Mouse (Mus musculus) liver, embryonic 15.5 days (tissue): ENCODE measurements around the gene Hist1h2ab. TPM values are rescaled to one million over a fixed set of nuclear protein-coding genes. Genes with fewer than 3 reads are reported as not detected.
"Not testable (repeated sequence)": the region's sequence is repeated elsewhere in the genome, so short reads cannot be mapped to it uniquely, and the experiment has no call there.

Source experiments
- ATAC-seq: fragments of 200-750 bp; cut with Nextera tagmentation; 2 replicates; pipeline ENCODE4 v1.8.0; 2017; ENCODE audit warnings: moderate number of reproducible peaks, mild to moderate bottlenecking, moderate library complexity; ENCODE audit not compliant: insufficient read depth
- H3K27ac ChIP-seq: fragments of 300-500 bp; sonication (generic); replicated peaks from 2 replicates; pipeline ENCODE4 v1.5.1; 2015; ENCODE audit warnings: mild to moderate bottlenecking, inconsistent platforms
- H3K27me3 ChIP-seq: fragments of 300-500 bp; sonication (generic); 2 replicates; pipeline ENCODE4 v1.6.1; 2015; ENCODE audit warnings: mild to moderate bottlenecking, inconsistent platforms
- H3K36me3 ChIP-seq: fragments of 300-500 bp; sonication (generic); replicated peaks from 2 replicates; pipeline ENCODE4 v1.6.1; 2015; ENCODE audit warnings: moderate library complexity, mild to moderate bottlenecking, inconsistent platforms
- H3K4me1 ChIP-seq: fragments of 300-500 bp; sonication (generic); replicated peaks from 2 replicates; pipeline ENCODE4 v1.6.1; 2015; ENCODE audit warnings: inconsistent platforms
- H3K4me2 ChIP-seq: fragments of 300-500 bp; sonication (generic); 2 replicates; pipeline ENCODE4 v1.6.1; 2015; ENCODE audit warnings: moderate library complexity, mild to moderate bottlenecking, inconsistent platforms
- H3K4me3 ChIP-seq: fragments of 300-500 bp; sonication (generic); replicated peaks from 2 replicates; pipeline ENCODE4 v1.5.1; 2015; ENCODE audit warnings: mild to moderate bottlenecking, inconsistent platforms
- H3K9ac ChIP-seq: fragments of 300-500 bp; sonication (generic); 2 replicates; pipeline ENCODE4 v1.6.1; 2015; ENCODE audit warnings: moderate library complexity, mild to moderate bottlenecking, inconsistent platforms
- H3K9me3 ChIP-seq: fragments of 300-500 bp; sonication (generic); replicated peaks from 2 replicates; pipeline ENCODE4 v1.6.1; 2016; ENCODE audit warnings: inconsistent platforms
- WGBS: fragments of 180-500 bp; shearing (Covaris S2); methylation state at CpG from one replicate; pipeline ENCODE4 v1.1.7; 2015; ENCODE audit warnings: mixed read lengths; ENCODE audit not compliant: insufficient replicate concordance; 5-methylcytosine and 5-hydroxymethylcytosine counted together
- polyA plus RNA-seq: library from polyadenylated mRNA; unstranded; fragments of >200 nt; fragmentation: Nextera tagmentation; extraction: Ambion mirVana; gene quantifications from 2 replicates; pipeline ENCODE4 v1.2.1, GENCODE M21; 2015

Hist1h2ab gene
- polyA plus RNA-seq, 1 experiment from 2014 or later, result 64.5 TPM

GRCm38 (mm10) chr13:23764324-23765171 is 13.6 kb downstream of the Hist1h2ab start:
- ATAC-seq, result no peak
- H3K4me3 ChIP-seq, result peak overlapping the region; percentile 61
- 22% methylated on average over 12 of the region's 12 CpGs for WGBS

GRCm38 (mm10) chr13:23765172-23765513 is 14.2 kb downstream of the Hist1h2ab start:
- Histone ChIP-seq H3K9me3 (no peaks in the 10 kb centered on the region), H3K4me2 (peak overlapping the region; percentile 87), H3K4me1 (peaks cover 38% of the 10 kb centered on the region), H3K9ac (peak overlapping the region; percentile 74), H3K27ac (peak overlapping the region; percentile 99), H3K4me3 (peak overlapping the region; percentile 61), H3K27me3 (no peaks in the 10 kb centered on the region), H3K36me3 (no peaks in the 10 kb centered on the region)
- ATAC-seq, result no peak
- 12% methylated on average over 1 of the region's 1 CpGs for WGBS

More at GRCm38 (mm10) chr13:23764324-23765171, 13.6 kb downstream of the Hist1h2ab start:
- H3K27ac ChIP-seq, result peak overlapping the region; percentile 99
- H3K9me3 ChIP-seq, result no peaks in the 10 kb centered on the region
- H3K4me1 ChIP-seq, result peaks cover 42% of the 10 kb centered on the region
- H3K27me3 ChIP-seq, result no peaks in the 10 kb centered on the region
- no peaks in the 10 kb centered on the region for H3K36me3 ChIP-seq
- peak overlapping the region; percentile 87 for H3K4me2 ChIP-seq
- peak overlapping the region; percentile 74 for H3K9ac ChIP-seq

GRCm38 (mm10) chr13:23766772-23767171 is 15.8 kb downstream of the Hist1h2ab start:
- Histone ChIP-seq H3K9me3 (no peaks in the 10 kb centered on the region), H3K27me3 (no peaks in the 10 kb centered on the region), H3K4me3 (no peak overlapping the region), H3K36me3 (no peaks in the 10 kb centered on the region), H3K9ac (no peak overlapping the region), H3K27ac (no peak overlapping the region), H3K4me1 (peaks cover 32% of the 10 kb centered on the region), H3K4me2 (no peak overlapping the region)
- ATAC-seq, result no peak

GRCm38 (mm10) chr13:23768834-23769397 is 18.0 kb downstream of the Hist1h2ab start:
- Histone ChIP-seq H3K9ac (no peak overlapping the region), H3K9me3 (no peaks in the 10 kb centered on the region), H3K27ac (no peak overlapping the region), H3K27me3 (no peaks in the 10 kb centered on the region), H3K4me3 (no peak overlapping the region), H3K4me2 (no peak overlapping the region), H3K4me1 (peaks cover 39% of the 10 kb centered on the region), H3K36me3 (no peaks in the 10 kb centered on the region)
- 29% methylated on average over 5 of the region's 5 CpGs for WGBS
- ATAC-seq, result no peak

GRCm38 (mm10) chr13:23769613-23770012 is 18.7 kb downstream of the Hist1h2ab start, which contains the start of gene Trim38:
Gene Trim38, plus strand, starts transcription at chr13:23769913.
- not testable (repeated sequence) for H3K27me3 ChIP-seq, H3K9ac ChIP-seq, H3K4me2 ChIP-seq, H3K4me3 ChIP-seq, H3K9me3 ChIP-seq, ATAC-seq, H3K36me3 ChIP-seq, H3K27ac ChIP-seq
- peaks cover 32% of the 10 kb centered on the region for H3K4me1 ChIP-seq
- 60% methylated on average over 2 of the region's 2 CpGs for WGBS

- Histone ChIP-seq H3K4me2 (peak overlapping the region; percentile 64), H3K27ac (peak overlapping the region; percentile 48), H3K27me3 (no peaks in the 10 kb centered on the region), H3K9me3 (no peaks in the 10 kb centered on the region), H3K4me1 (peaks cover 37% of the 10 kb centered on the region), H3K9ac (peak overlapping the region; percentile 42; the same call in 1 of the 2 replicates), H3K36me3 (no peaks in the 10 kb centered on the region), H3K4me3 (peak overlapping the region; percentile 41)
- 17% methylated on average over 21 of the region's 21 CpGs for WGBS
- peak; percentile 93 for ATAC-seq
Measured at GRCm38 (mm10) chr13:23772561-23773313, 21.8 kb downstream of the Hist1h2ab start.

- Histone ChIP-seq H3K27me3 (no peaks in the 10 kb centered on the region), H3K9ac (no peak overlapping the region), H3K9me3 (no peaks in the 10 kb centered on the region), H3K36me3 (no peaks in the 10 kb centered on the region), H3K4me3 (no peak overlapping the region), H3K4me1 (peaks cover 30% of the 10 kb centered on the region), H3K4me2 (no peak overlapping the region), H3K27ac (no peak overlapping the region)
- WGBS, result 73% methylated on average over 7 of the region's 7 CpGs
- 0 out of 2 replicates have a peak, but pooled peaks have one; percentile 34 for ATAC-seq
Measured at GRCm38 (mm10) chr13:23778339-23778738, 27.4 kb downstream of the Hist1h2ab start.

- no peak overlapping the region for H3K27ac ChIP-seq
- H3K27me3 ChIP-seq, result no peaks in the 10 kb centered on the region
- peaks cover 24% of the 10 kb centered on the region for H3K4me1 ChIP-seq
- no peak overlapping the region for H3K9ac ChIP-seq
- H3K9me3 ChIP-seq, result no peaks in the 10 kb centered on the region
- no peaks in the 10 kb centered on the region for H3K36me3 ChIP-seq
- 44% methylated on average over 4 of the region's 4 CpGs for WGBS
- no peak overlapping the region for H3K4me2 ChIP-seq
- no peak for ATAC-seq
- no peak overlapping the region for H3K4me3 ChIP-seq
Measured at GRCm38 (mm10) chr13:23779025-23779424, 28.1 kb downstream of the Hist1h2ab start.

- ATAC-seq, result no peak
- no peak overlapping the region for H3K4me3 ChIP-seq
- H3K4me2 ChIP-seq, result no peak overlapping the region
- no peaks in the 10 kb centered on the region for H3K4me1 ChIP-seq
- H3K27ac ChIP-seq, result no peak overlapping the region
- no peaks in the 10 kb centered on the region for H3K36me3 ChIP-seq
- H3K9ac ChIP-seq, result no peak overlapping the region
- no peaks in the 10 kb centered on the region for H3K9me3 ChIP-seq
- WGBS, result 37% methylated on average over 2 of the region's 2 CpGs
- no peaks in the 10 kb centered on the region for H3K27me3 ChIP-seq
Measured at GRCm38 (mm10) chr13:23792520-23792919, 41.6 kb downstream of the Hist1h2ab start.

- Histone ChIP-seq H3K9ac (no peak overlapping the region), H3K9me3 (no peaks in the 10 kb centered on the region), H3K36me3 (no peaks in the 10 kb centered on the region), H3K4me1 (0 out of 2 replicates have a peak, but pooled peaks cover 4% of the 10 kb centered on the region), H3K4me3 (no peak overlapping the region), H3K4me2 (no peak overlapping the region), H3K27me3 (no peaks in the 10 kb centered on the region), H3K27ac (no peak overlapping the region)
- WGBS, result 11% methylated on average over 5 of the region's 5 CpGs
- no peak for ATAC-seq
Measured at GRCm38 (mm10) chr13:23799405-23799804, 48.5 kb downstream of the Hist1h2ab start.
